Mouse (Mus musculus): ENCODE results near the gene Cox10.

DNA sequence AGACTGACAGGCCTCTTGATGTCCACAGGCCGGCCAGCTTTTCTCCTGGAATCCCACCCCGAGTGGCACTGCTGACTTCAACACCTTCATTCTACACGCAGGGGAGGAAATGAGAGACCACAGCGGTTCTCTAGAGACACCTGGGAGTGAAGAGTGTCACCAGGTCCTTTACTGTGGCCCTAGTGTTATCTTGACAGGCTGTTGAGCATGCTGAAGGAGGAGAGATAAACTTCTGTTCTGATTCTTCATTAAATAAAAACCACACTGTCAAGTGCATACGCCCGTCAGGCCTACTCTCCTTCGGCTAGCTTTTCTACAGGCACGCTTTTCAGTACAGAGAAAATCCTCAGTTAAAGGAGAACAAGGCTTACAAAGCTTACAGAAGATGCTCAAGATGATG, 60.0 kb downstream of the Cox10 start:
- no peak for TF ChIP-seq CTCF (IDR thresholded peaks at IDR 0.05)
- no peak for TF ChIP-seq EP300 (IDR thresholded peaks at IDR 0.05)
